Mouse (Mus musculus): ENCODE measurements around the gene 6430550D23Rik. TPM values are rescaled to one million over a fixed set of nuclear protein-coding genes. Genes with fewer than 3 reads are reported as not detected.

Gene 6430550D23Rik
- polyA plus RNA-seq, 1 experiment from 2014 or later, result 2.5 TPM

DNA sequence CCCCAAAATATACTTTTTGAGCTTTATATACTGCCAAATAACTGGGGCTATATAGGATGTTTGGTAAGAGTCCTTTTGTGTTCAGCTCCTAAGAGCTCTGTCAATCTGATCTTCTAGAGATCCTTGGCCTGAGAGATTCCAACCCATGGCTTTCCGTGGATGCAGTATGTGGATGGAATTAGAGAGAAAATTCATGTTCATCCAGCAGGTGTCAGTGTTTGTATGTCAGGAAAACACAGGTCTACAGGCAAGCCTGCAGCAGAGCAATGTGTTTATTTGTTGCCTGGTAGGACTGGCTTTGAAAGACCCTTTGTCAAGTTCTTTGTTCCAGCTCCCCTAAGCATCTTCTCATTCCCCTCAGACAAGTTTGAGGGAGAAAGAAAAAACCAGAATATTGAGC, 44.8 kb downstream of the 6430550D23Rik start:
- no peak overlapping the region for H3K9ac ChIP-seq (ENCODE audit: low read depth, low read length)
- H3K9me3 ChIP-seq (ENCODE audit: control insufficient read depth, low read length), result no peaks in the 10 kb centered on the region
- no peaks in the 10 kb centered on the region for H3K4me1 ChIP-seq (ENCODE audit: control insufficient read depth, insufficient read depth, low read depth, low read length)
- no peak overlapping the region for H3K4me3 ChIP-seq (ENCODE audit: low read length)
- H3K4me2 ChIP-seq (ENCODE audit: low read length), result no peak overlapping the region
- 33% methylated on average over 1 of the region's 1 CpGs for WGBS
- peak; percentile 61; the same call in 1 of the 2 replicates for ATAC-seq
- H3K36me3 ChIP-seq (ENCODE audit: control insufficient read depth, insufficient read depth, low read length), result peaks cover 17% of the 10 kb centered on the region; the same call in 1 of the 2 replicates
- H3K27me3 ChIP-seq (replicated peaks; ENCODE audit: control insufficient read depth, insufficient read depth, low read length), result no peaks in the 10 kb centered on the region
- no peak overlapping the region for H3K27ac ChIP-seq (ENCODE audit: low read depth, low read length)

DNA sequence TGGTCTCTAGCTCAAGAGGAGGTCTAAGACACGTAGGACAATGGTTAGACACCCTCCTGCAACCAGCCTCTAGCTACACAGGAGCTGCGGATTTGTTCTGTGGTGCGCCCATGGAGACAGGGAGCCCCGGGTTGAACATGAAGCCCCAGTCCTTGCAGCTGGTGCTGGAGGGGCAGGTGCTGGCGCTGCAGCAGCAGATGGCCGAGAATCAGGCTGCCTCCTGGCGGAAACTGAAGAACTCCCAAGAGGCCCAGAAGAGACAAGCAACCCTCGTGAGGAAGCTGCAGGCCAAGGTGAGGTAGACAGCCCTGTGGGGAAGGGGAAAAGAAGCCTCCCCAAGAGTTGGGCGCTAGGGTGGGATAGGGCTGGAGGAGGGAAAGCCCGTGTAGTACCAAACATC, 45.9 kb downstream of the 6430550D23Rik start:
- Histone ChIP-seq H3K27ac (ENCODE audit: low read depth, low read length) (no peak overlapping the region), H3K9me3 (ENCODE audit: control insufficient read depth, low read length) (no peaks in the 10 kb centered on the region), H3K4me3 (ENCODE audit: low read length) (no peak overlapping the region), H3K4me1 (ENCODE audit: control insufficient read depth, insufficient read depth, low read depth, low read length) (peaks cover 6% of the 10 kb centered on the region), H3K9ac (ENCODE audit: low read depth, low read length) (no peak overlapping the region), H3K4me2 (ENCODE audit: low read length) (no peak overlapping the region), H3K36me3 (ENCODE audit: control insufficient read depth, insufficient read depth, low read length) (peaks cover 11% of the 10 kb centered on the region; the same call in 1 of the 2 replicates), H3K27me3 (replicated peaks; ENCODE audit: control insufficient read depth, insufficient read depth, low read length) (no peaks in the 10 kb centered on the region)
- ATAC-seq, result no peak
- 66% methylated on average over 9 of the region's 10 CpGs for whole genome bisulfite sequencing

DNA sequence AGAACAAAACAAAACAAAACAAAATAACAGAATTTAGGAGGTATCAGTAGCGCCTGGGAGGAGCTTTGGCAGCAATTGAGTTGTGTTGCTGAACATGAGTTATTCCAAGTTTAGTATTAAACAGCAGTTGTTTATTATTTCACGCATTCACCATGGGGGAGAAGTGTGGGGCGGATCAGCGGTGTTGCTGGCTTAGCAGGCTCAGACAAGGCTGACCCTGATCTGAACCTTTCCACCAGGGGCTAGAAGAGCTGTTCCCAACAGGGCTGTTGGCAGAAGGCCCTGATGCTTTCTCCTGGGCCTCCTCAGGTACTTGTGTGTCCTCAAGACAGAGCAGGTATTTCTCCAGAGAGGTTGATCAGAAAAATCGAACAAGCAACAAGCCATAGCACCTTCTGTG, 47.8 kb downstream of the 6430550D23Rik start:
- Histone ChIP-seq H3K9ac (ENCODE audit: low read depth, low read length) (no peak overlapping the region), H3K27me3 (replicated peaks; ENCODE audit: control insufficient read depth, insufficient read depth, low read length) (no peaks in the 10 kb centered on the region), H3K4me1 (ENCODE audit: control insufficient read depth, insufficient read depth, low read depth, low read length) (peaks cover 6% of the 10 kb centered on the region), H3K9me3 (ENCODE audit: control insufficient read depth, low read length) (no peaks in the 10 kb centered on the region), H3K4me3 (ENCODE audit: low read length) (no peak overlapping the region), H3K4me2 (ENCODE audit: low read length) (no peak overlapping the region), H3K36me3 (ENCODE audit: control insufficient read depth, insufficient read depth, low read length) (0 out of 2 replicates have a peak, but pooled peaks cover 2% of the 10 kb centered on the region), H3K27ac (ENCODE audit: low read depth, low read length) (no peak overlapping the region)
- 92% methylated on average over 5 of the region's 5 CpGs for WGBS
- no peak for ATAC-seq

DNA sequence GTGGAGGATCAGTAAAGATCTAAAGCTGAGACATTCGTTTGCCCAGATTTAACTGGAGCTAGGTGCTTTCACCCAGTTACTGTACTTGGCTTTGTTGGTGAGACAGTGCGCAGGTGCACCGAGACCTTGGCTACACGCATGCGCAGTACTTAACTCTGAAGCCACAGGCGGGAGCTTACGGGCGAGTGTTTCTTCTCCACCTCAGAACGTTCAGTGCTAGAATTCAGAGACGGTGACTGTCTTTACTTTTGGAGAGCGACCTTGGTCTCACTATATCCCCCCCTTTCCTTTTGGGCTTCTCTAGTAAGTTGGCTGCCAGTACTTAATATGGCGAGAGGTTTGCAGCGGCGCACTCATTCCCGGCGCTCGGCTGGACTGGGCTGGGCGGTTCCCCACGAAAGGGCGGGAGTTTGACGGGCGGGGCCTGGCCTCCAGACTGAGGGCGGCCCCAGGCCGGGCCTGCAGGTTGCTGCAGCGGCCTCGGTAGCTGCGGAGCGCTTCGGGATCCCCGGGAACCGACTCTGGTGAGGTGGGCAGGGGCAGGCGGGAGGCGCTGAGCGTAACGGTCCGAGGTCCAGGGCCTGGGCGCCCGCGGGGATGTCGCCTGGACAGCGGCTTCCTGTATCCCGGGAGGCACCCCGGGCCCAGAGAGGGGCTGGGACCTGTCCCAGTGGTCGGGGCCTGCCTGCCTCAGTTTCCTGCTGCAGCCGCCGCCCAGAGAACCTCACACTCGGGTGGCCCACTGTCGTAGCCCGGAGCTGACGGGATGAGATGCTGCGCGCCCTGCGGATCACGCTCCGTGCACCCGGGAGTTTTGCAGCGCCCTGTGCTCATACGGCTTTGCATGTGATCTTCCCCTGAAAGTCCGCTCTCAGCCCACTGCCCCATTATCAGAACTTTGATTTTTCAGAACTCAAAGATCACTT, 51.4 kb downstream of the 6430550D23Rik start, which contains the start of gene Cep250:
TSS of gene Cep250 (plus strand) at position 325 of the 926 bp plus-strand sequence.
- H3K27me3 ChIP-seq (replicated peaks; ENCODE audit: control insufficient read depth, insufficient read depth, low read length), result no peaks in the 10 kb centered on the region
- 0% methylated on average over 53 of the region's 59 CpGs for WGBS
- peak within 1 kb of the TSS; percentile 90 for H3K27ac ChIP-seq (ENCODE audit: low read depth, low read length)
- peak within 1 kb of the TSS; percentile 75 for H3K4me3 ChIP-seq (ENCODE audit: low read length)
- peaks cover 6% of the 10 kb centered on the region for H3K4me1 ChIP-seq (ENCODE audit: control insufficient read depth, insufficient read depth, low read depth, low read length)
- H3K9ac ChIP-seq (ENCODE audit: low read depth, low read length), result peak within 1 kb of the TSS; percentile 90
- no peaks in the 10 kb centered on the region for H3K36me3 ChIP-seq (ENCODE audit: control insufficient read depth, insufficient read depth, low read length)
- ATAC-seq, result peak; percentile 97
- peak within 1 kb of the TSS; percentile 57 for H3K4me2 ChIP-seq (ENCODE audit: low read length)
- no peaks in the 10 kb centered on the region for H3K9me3 ChIP-seq (ENCODE audit: control insufficient read depth, low read length)

- Histone ChIP-seq H3K36me3 (ENCODE audit: control insufficient read depth, insufficient read depth, low read length) (no peaks in the 10 kb centered on the region), H3K27ac (ENCODE audit: low read depth, low read length) (no peak overlapping the region), H3K4me2 (ENCODE audit: low read length) (no peak overlapping the region), H3K9me3 (ENCODE audit: control insufficient read depth, low read length) (no peaks in the 10 kb centered on the region), H3K4me3 (ENCODE audit: low read length) (no peak overlapping the region), H3K27me3 (replicated peaks; ENCODE audit: control insufficient read depth, insufficient read depth, low read length) (no peaks in the 10 kb centered on the region), H3K4me1 (ENCODE audit: control insufficient read depth, insufficient read depth, low read depth, low read length) (no peaks in the 10 kb centered on the region), H3K9ac (ENCODE audit: low read depth, low read length) (no peak overlapping the region)
- ATAC-seq, result no peak
These were observed 55.8 kb downstream of the 6430550D23Rik start for GRCm38 (mm10) chr2:155952006-155952405.

- ATAC-seq, result 0 out of 2 replicates have a peak, but pooled peaks have one; percentile 52
- H3K9ac ChIP-seq (ENCODE audit: low read depth, low read length), result no peak overlapping the region
- 17% methylated on average over 6 of the region's 6 CpGs for WGBS
- H3K4me2 ChIP-seq (ENCODE audit: low read length), result no peak overlapping the region
- H3K4me1 ChIP-seq (ENCODE audit: control insufficient read depth, insufficient read depth, low read depth, low read length), result no peaks in the 10 kb centered on the region
- no peaks in the 10 kb centered on the region; the same call in 1 of the 2 replicates for H3K27me3 ChIP-seq (replicated peaks; ENCODE audit: control insufficient read depth, insufficient read depth, low read length)
- H3K4me3 ChIP-seq (ENCODE audit: low read length), result no peak overlapping the region
- no peaks in the 10 kb centered on the region for H3K9me3 ChIP-seq (ENCODE audit: control insufficient read depth, low read length)
- no peak overlapping the region for H3K27ac ChIP-seq (ENCODE audit: low read depth, low read length)
- H3K36me3 ChIP-seq (ENCODE audit: control insufficient read depth, insufficient read depth, low read length), result no peaks in the 10 kb centered on the region
These were observed 58.4 kb downstream of the 6430550D23Rik start for GRCm38 (mm10) chr2:155949362-155949761.

- WGBS, result 64% methylated on average over 5 of the region's 5 CpGs
- no peaks in the 10 kb centered on the region for H3K9me3 ChIP-seq (ENCODE audit: control insufficient read depth, low read length)
- ATAC-seq, result no peak
- no peak overlapping the region for H3K9ac ChIP-seq (ENCODE audit: low read depth, low read length)
- no peak overlapping the region for H3K27ac ChIP-seq (ENCODE audit: low read depth, low read length)
- no peak overlapping the region for H3K4me2 ChIP-seq (ENCODE audit: low read length)
- H3K4me3 ChIP-seq (ENCODE audit: low read length), result no peak overlapping the region
- no peaks in the 10 kb centered on the region for H3K36me3 ChIP-seq (ENCODE audit: control insufficient read depth, insufficient read depth, low read length)
- peaks cover 4% of the 10 kb centered on the region; the same call in 1 of the 2 replicates for H3K4me1 ChIP-seq (ENCODE audit: control insufficient read depth, insufficient read depth, low read depth, low read length)
- no peaks in the 10 kb centered on the region; the same call in 1 of the 2 replicates for H3K27me3 ChIP-seq (replicated peaks; ENCODE audit: control insufficient read depth, insufficient read depth, low read length)
These were observed 60.3 kb downstream of the 6430550D23Rik start for GRCm38 (mm10) chr2:155947390-155948002.

GRCm38 (mm10) chr2:155946499-155946898, 61.3 kb downstream of the 6430550D23Rik start:
- 13% methylated on average over 4 of the region's 4 CpGs for WGBS
- ATAC-seq, result no peak

GRCm38 (mm10) chr2:155946069-155946468, 61.7 kb downstream of the 6430550D23Rik start:
- WGBS, result 3% methylated on average over 7 of the region's 7 CpGs
- ATAC-seq, result no peak
- peaks cover 4% of the 10 kb centered on the region; the same call in 1 of the 2 replicates for H3K4me1 ChIP-seq (ENCODE audit: control insufficient read depth, insufficient read depth, low read depth, low read length)

More at GRCm38 (mm10) chr2:155946499-155946898, 61.3 kb downstream of the 6430550D23Rik start:
- Histone ChIP-seq H3K9ac (ENCODE audit: low read depth, low read length) (no peak overlapping the region), H3K4me1 (ENCODE audit: control insufficient read depth, insufficient read depth, low read depth, low read length) (peaks cover 4% of the 10 kb centered on the region; the same call in 1 of the 2 replicates), H3K27ac (ENCODE audit: low read depth, low read length) (no peak overlapping the region), H3K36me3 (ENCODE audit: control insufficient read depth, insufficient read depth, low read length) (no peaks in the 10 kb centered on the region), H3K4me2 (ENCODE audit: low read length) (no peak overlapping the region), H3K9me3 (ENCODE audit: control insufficient read depth, low read length) (no peaks in the 10 kb centered on the region), H3K27me3 (replicated peaks; ENCODE audit: control insufficient read depth, insufficient read depth, low read length) (no peaks in the 10 kb centered on the region; the same call in 1 of the 2 replicates), H3K4me3 (ENCODE audit: low read length) (no peak overlapping the region)

More at GRCm38 (mm10) chr2:155946069-155946468, 61.7 kb downstream of the 6430550D23Rik start:
- Histone ChIP-seq H3K9me3 (ENCODE audit: control insufficient read depth, low read length) (no peaks in the 10 kb centered on the region), H3K4me2 (ENCODE audit: low read length) (no peak overlapping the region), H3K27ac (ENCODE audit: low read depth, low read length) (no peak overlapping the region), H3K4me3 (ENCODE audit: low read length) (no peak overlapping the region), H3K9ac (ENCODE audit: low read depth, low read length) (no peak overlapping the region), H3K36me3 (ENCODE audit: control insufficient read depth, insufficient read depth, low read length) (no peaks in the 10 kb centered on the region), H3K27me3 (replicated peaks; ENCODE audit: control insufficient read depth, insufficient read depth, low read length) (no peaks in the 10 kb centered on the region; the same call in 1 of the 2 replicates)
